Mouse (Mus musculus) cerebellum, adult 11 months (tissue): ENCODE results near the gene Gm7138.
A peak's percentile ranks its signal among the peaks of the same experiment; 100 is the strongest.
"Not testable (repeated sequence)": the region's sequence is repeated elsewhere in the genome, so short reads cannot be mapped to it uniquely, and the experiment has no call there.

Experiments used
- DNase-seq: peaks from one replicate; pipeline ENCODE4 v3.0.0; 2022

Gm7138 gene

GRCm38 (mm10) chr10:77776844-77777243 lies at the start of gene Gm7138:
Gene Gm7138 (minus strand): TSS chr10:77776944.
- DNase-seq, result not testable (repeated sequence)

- DNase-seq, result no peak
Measured at GRCm38 (mm10) chr10:77819203-77819602, 42.5 kb upstream of the Gm7138 start.

GRCm38 (mm10) chr10:77818523-77818922 lies 41.8 kb upstream of the Gm7138 start:
- no peak for DNase-seq

GRCm38 (mm10) chr10:77815514-77815913 lies 38.8 kb upstream of the Gm7138 start:
- no peak for DNase-seq

- no peak for DNase-seq
Measured at GRCm38 (mm10) chr10:77814382-77814781, 37.6 kb upstream of the Gm7138 start, which contains the start of gene Gm2696. Gene Gm2696 (plus strand): TSS chr10:77814682.

GRCm38 (mm10) chr10:77811743-77812142 lies 35.0 kb upstream of the Gm7138 start, which contains the start of gene Gm9507:
Gene Gm9507 (minus strand): TSS chr10:77811843.
- no peak for DNase-seq

- no peak for DNase-seq
Measured at GRCm38 (mm10) chr10:77804095-77804494, 27.4 kb upstream of the Gm7138 start.

GRCm38 (mm10) chr10:77798921-77799508 lies 22.3 kb upstream of the Gm7138 start, which contains the start of gene Gm19668:
Gene Gm19668 (minus strand): TSS chr10:77799133.
- no peak for DNase-seq

GRCm38 (mm10) chr10:77798164-77798920 lies 21.6 kb upstream of the Gm7138 start:
- peak; percentile 9 for DNase-seq

- DNase-seq, result no peak
Measured at GRCm38 (mm10) chr10:77797677-77798076, 20.9 kb upstream of the Gm7138 start.

GRCm38 (mm10) chr10:77794976-77795375 lies 18.2 kb upstream of the Gm7138 start, which contains the start of gene Gm9639:
Gene Gm9639 (minus strand): TSS chr10:77795076.
- DNase-seq, result no peak

GRCm38 (mm10) chr10:77788621-77789020 lies 11.9 kb upstream of the Gm7138 start:
- DNase-seq, result no peak

GRCm38 (mm10) chr10:77787876-77788275 lies 11.1 kb upstream of the Gm7138 start, which contains the start of gene Gm7137:
Gene Gm7137 (minus strand): TSS chr10:77788200.
- not testable (repeated sequence) for DNase-seq

GRCm38 (mm10) chr10:77783396-77783795 lies 6.7 kb upstream of the Gm7138 start:
- DNase-seq, result not testable (repeated sequence)

GRCm38 (mm10) chr10:77782442-77782841 lies 5.7 kb upstream of the Gm7138 start, which contains the start of gene Gm3250:
Gene Gm3250 (minus strand): TSS chr10:77782542.
- not testable (repeated sequence) for DNase-seq

GRCm38 (mm10) chr10:77772142-77772541 lies 4.6 kb downstream of the Gm7138 start:
- DNase-seq, result not testable (repeated sequence)

- DNase-seq, result not testable (repeated sequence)
Measured at GRCm38 (mm10) chr10:77771225-77771624, 5.5 kb downstream of the Gm7138 start, which contains the start of gene Gm3238. Gene Gm3238 (minus strand): TSS chr10:77771325.

GRCm38 (mm10) chr10:77769727-77770126 lies 7.0 kb downstream of the Gm7138 start:
- no peak for DNase-seq

- not testable (repeated sequence) for DNase-seq
Measured at GRCm38 (mm10) chr10:77759582-77759981, 17.2 kb downstream of the Gm7138 start, which contains the start of gene Gm3233. Gene Gm3233 (minus strand): TSS chr10:77759682.

- no peak for DNase-seq
Measured at GRCm38 (mm10) chr10:77753448-77753847, 23.3 kb downstream of the Gm7138 start.

GRCm38 (mm10) chr10:77752312-77752711 lies 24.4 kb downstream of the Gm7138 start:
- DNase-seq, result not testable (repeated sequence)

- not testable (repeated sequence) for DNase-seq
Measured at GRCm38 (mm10) chr10:77751254-77751653, 25.5 kb downstream of the Gm7138 start, which contains the start of gene Gm9736. Gene Gm9736 (minus strand): TSS chr10:77751354.

GRCm38 (mm10) chr10:77750686-77751085 lies 26.1 kb downstream of the Gm7138 start:
- peak; percentile 12 for DNase-seq
